Mouse (Mus musculus) lung, embryonic 15.5 days (tissue): Measurements from ENCODE around the gene Crtc1. TPM values are rescaled to one million over a fixed set of nuclear protein-coding genes. Genes with fewer than 3 reads are reported as not detected.

Experiments
- ATAC-seq: fragments of 200-750 bp; cut with Nextera tagmentation; 2 replicates; pipeline ENCODE4 v1.8.0; 2017; ENCODE audit warnings: moderate number of reproducible peaks, borderline replicate concordance; ENCODE audit not compliant: low FRiP score, low TSS enrichment; ENCODE audit errors: extremely low read depth
- H3K27ac ChIP-seq: fragments of 300-500 bp; sonication (generic); 2 replicates; pipeline ENCODE4 v1.5.1; 2015; ENCODE audit warnings: moderate library complexity, mild to moderate bottlenecking, inconsistent platforms
- H3K27me3 ChIP-seq: fragments of 300-500 bp; sonication (generic); 2 replicates; pipeline ENCODE4 v1.6.1; 2015; ENCODE audit warnings: inconsistent platforms
- H3K36me3 ChIP-seq: fragments of 300-500 bp; sonication (generic); 2 replicates; pipeline ENCODE4 v1.6.1; 2015; ENCODE audit warnings: inconsistent platforms
- H3K4me1 ChIP-seq: fragments of 300-500 bp; sonication (generic); 2 replicates; pipeline ENCODE4 v1.6.1; 2015; ENCODE audit warnings: inconsistent platforms
- H3K4me2 ChIP-seq: fragments of 300-500 bp; sonication (generic); 2 replicates; pipeline ENCODE4 v1.6.1; 2015; ENCODE audit warnings: inconsistent platforms, mild to moderate bottlenecking, moderate library complexity
- H3K4me3 ChIP-seq: fragments of 300-500 bp; sonication (generic); 2 replicates; pipeline ENCODE4 v1.5.1; 2015; ENCODE audit warnings: mild to moderate bottlenecking, inconsistent platforms
- H3K9ac ChIP-seq: fragments of 300-500 bp; sonication (generic); 2 replicates; pipeline ENCODE4 v1.6.1; 2015; ENCODE audit warnings: inconsistent platforms
- H3K9me3 ChIP-seq: fragments of 300-500 bp; sonication (generic); 2 replicates; pipeline ENCODE4 v1.6.1; 2016; ENCODE audit warnings: inconsistent platforms
- WGBS: fragments of 180-500 bp; shearing (Covaris S2); methylation state at CpG from one replicate; pipeline ENCODE4 v1.1.7; 2015; 5-methylcytosine and 5-hydroxymethylcytosine counted together
- polyA plus RNA-seq: library from polyadenylated mRNA; unstranded; fragments of >200 nt; fragmentation: Nextera tagmentation; extraction: Ambion mirVana; gene quantifications from 2 replicates; pipeline ENCODE4 v1.2.1, GENCODE M21; 2015

Crtc1 gene
- polyA plus RNA-seq, 1 experiment from 2014 or later: 17.6 TPM

- peaks cover 16% of the 10 kb centered on the region for H3K4me1 ChIP-seq
- H3K9me3 ChIP-seq: no peaks in the 10 kb centered on the region
- ATAC-seq: no peak
- H3K27me3 ChIP-seq: no peaks in the 10 kb centered on the region
- H3K27ac ChIP-seq: 0 out of 2 replicates have a peak overlapping the region, but pooled peaks have one; percentile 59
- H3K9ac ChIP-seq: no peak overlapping the region
- H3K4me2 ChIP-seq: peak overlapping the region; percentile 84
- H3K36me3 ChIP-seq: no peaks in the 10 kb centered on the region
- WGBS: 45% methylated on average over 3 of the region's 3 CpGs
- peak overlapping the region; percentile 68 for H3K4me3 ChIP-seq
These were observed 867 bp upstream of the Crtc1 start for GRCm38 (mm10) chr8:70440246-70440645.

GRCm38 (mm10) chr8:70439848-70440179, 435 bp upstream of the Crtc1 start:
- H3K9me3 ChIP-seq: no peaks in the 10 kb centered on the region
- 2% methylated on average over 7 of the region's 7 CpGs for WGBS
- H3K9ac ChIP-seq: peak overlapping the region; percentile 43
- H3K4me1 ChIP-seq: peaks cover 16% of the 10 kb centered on the region
- peak overlapping the region; percentile 68 for H3K4me3 ChIP-seq
- peak overlapping the region; percentile 59 for H3K27ac ChIP-seq
- peak overlapping the region; percentile 84 for H3K4me2 ChIP-seq
- H3K27me3 ChIP-seq: no peaks in the 10 kb centered on the region
- no peaks in the 10 kb centered on the region for H3K36me3 ChIP-seq
- no peak for ATAC-seq

- peak overlapping the region; percentile 94 for H3K4me2 ChIP-seq
- peak overlapping the region; percentile 68 for H3K4me3 ChIP-seq
- H3K9me3 ChIP-seq: no peaks in the 10 kb centered on the region
- 71% methylated on average over 2 of the region's 2 CpGs for WGBS
- no peaks in the 10 kb centered on the region for H3K27me3 ChIP-seq
- H3K4me1 ChIP-seq: peaks cover 16% of the 10 kb centered on the region
- no peaks in the 10 kb centered on the region for H3K36me3 ChIP-seq
- no peak overlapping the region; the same call in 1 of the 2 replicates for H3K9ac ChIP-seq
- ATAC-seq: no peak
- H3K27ac ChIP-seq: no peak overlapping the region
These were observed 956 bp downstream of the Crtc1 start for GRCm38 (mm10) chr8:70438423-70438822.

DNA sequence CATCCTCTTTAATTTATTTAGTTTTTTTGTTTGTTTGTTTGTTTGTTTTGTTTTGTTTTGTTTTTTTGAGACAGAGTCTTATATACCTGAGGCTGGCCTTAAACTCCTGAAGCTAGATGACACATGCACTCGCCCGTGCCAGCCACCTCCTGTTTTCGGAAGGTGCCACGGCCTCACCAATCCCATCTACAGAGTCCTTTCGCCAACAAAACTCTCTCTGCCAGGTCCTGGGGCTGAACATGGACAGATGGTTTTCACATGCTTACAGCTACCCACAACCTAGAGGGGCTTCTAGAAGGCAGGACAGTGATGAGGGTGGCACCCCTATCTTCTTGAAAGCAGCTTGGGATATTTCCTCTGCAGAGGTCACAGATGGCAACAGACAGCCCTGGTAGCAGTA, 4.2 kb downstream of the Crtc1 start:
- peaks cover 14% of the 10 kb centered on the region for H3K4me1 ChIP-seq
- H3K4me2 ChIP-seq: no peak overlapping the region
- H3K9ac ChIP-seq: no peak overlapping the region
- no peak overlapping the region for H3K27ac ChIP-seq
- ATAC-seq: no peak
- no peaks in the 10 kb centered on the region for H3K36me3 ChIP-seq
- 89% methylated on average over 5 of the region's 5 CpGs for WGBS
- no peak overlapping the region for H3K4me3 ChIP-seq
- no peaks in the 10 kb centered on the region for H3K27me3 ChIP-seq
- H3K9me3 ChIP-seq: no peaks in the 10 kb centered on the region

DNA sequence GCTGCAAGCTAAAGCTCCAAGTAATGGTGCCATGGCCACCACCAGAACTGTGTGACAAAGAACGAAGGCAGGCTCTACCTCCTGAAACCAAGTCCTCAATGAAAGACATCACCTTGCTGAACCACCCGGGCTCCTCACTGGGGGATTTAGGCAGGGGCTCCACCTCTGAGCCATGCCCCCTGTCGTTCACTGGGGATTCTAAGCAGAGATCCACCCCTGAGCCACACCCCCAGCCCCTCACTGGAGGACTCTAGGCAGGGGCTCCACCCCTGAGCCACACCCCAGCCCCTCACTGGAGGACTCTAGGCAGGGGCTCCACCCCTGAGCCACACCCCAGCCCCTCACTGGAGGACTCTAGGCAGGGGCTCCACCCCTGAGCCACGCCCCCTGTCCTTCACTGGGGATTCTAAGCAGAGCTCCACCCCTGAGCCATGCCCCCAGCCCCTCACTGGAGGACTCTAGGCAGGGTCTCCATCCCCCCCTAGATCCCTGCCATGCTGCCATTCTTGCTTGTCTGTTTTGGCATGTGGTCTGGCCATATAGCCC, 6.3 kb downstream of the Crtc1 start:
- Histone ChIP-seq H3K4me3 (no peak overlapping the region), H3K36me3 (no peaks in the 10 kb centered on the region), H3K9ac (no peak overlapping the region), H3K4me2 (no peak overlapping the region), H3K4me1 (no peaks in the 10 kb centered on the region; the same call in 1 of the 2 replicates), H3K9me3 (no peaks in the 10 kb centered on the region), H3K27me3 (no peaks in the 10 kb centered on the region), H3K27ac (no peak overlapping the region)
- WGBS: 48% methylated on average over 4 of the region's 4 CpGs
- ATAC-seq: no peak

DNA sequence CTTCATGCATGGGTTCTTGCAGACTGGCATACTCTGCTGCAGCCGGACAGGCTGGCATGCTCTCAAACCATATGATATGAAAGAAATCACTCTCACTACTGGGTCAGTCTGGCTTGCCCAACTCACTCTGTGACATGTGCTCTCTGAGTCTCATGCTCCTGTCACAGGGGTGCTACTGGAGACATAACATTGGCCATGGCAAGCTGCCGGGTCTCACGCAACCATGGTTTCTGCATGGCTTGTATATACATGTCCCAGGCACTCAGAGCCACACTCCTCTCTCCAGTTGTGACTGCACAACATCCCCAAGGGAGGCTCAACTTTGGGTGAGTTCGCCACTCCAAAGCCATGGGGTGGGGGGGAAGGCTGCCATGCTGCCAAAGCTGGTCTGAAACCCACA, 8.2 kb downstream of the Crtc1 start:
- H3K27me3 ChIP-seq: no peaks in the 10 kb centered on the region
- no peak overlapping the region for H3K9ac ChIP-seq
- no peaks in the 10 kb centered on the region for H3K36me3 ChIP-seq
- 0 out of 2 replicates have a peak, but pooled peaks cover 5% of the 10 kb centered on the region for H3K4me1 ChIP-seq
- no peaks in the 10 kb centered on the region for H3K9me3 ChIP-seq
- WGBS: 88% methylated on average over 4 of the region's 4 CpGs
- H3K4me3 ChIP-seq: no peak overlapping the region
- ATAC-seq: no peak
- H3K27ac ChIP-seq: no peak overlapping the region
- H3K4me2 ChIP-seq: no peak overlapping the region

GRCm38 (mm10) chr8:70426300-70426907, 13.0 kb downstream of the Crtc1 start:
- Histone ChIP-seq H3K4me2 (no peak overlapping the region), H3K27ac (no peak overlapping the region), H3K36me3 (no peaks in the 10 kb centered on the region), H3K27me3 (no peaks in the 10 kb centered on the region), H3K4me3 (no peak overlapping the region), H3K9me3 (no peaks in the 10 kb centered on the region), H3K4me1 (0 out of 2 replicates have a peak, but pooled peaks cover 8% of the 10 kb centered on the region), H3K9ac (no peak overlapping the region)
- ATAC-seq: no peak
- 70% methylated on average over 2 of the region's 2 CpGs for WGBS

DNA sequence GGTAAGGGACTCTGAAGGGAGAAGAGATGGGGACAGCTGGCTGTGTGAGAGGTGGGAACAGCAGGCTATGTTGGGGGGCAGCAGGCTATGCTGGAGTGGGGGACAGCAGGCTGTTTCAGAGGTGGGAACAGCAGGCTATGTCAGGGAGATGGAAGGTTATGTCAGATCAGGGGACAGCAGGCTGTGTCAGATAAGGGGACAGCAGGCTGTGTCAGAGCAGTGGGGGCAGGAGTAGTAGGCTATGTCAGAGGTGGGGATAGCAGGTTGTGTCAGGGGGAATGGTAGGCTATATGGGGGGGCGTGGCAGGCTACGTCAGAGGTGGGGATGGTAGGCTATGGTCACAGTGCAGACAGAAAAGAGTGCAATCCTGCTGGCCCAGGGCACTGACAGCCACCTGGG, 16.7 kb downstream of the Crtc1 start:
- H3K9me3 ChIP-seq: no peaks in the 10 kb centered on the region
- H3K27ac ChIP-seq: no peak overlapping the region
- H3K27me3 ChIP-seq: no peaks in the 10 kb centered on the region
- H3K4me2 ChIP-seq: no peak overlapping the region
- H3K4me1 ChIP-seq: peaks cover 30% of the 10 kb centered on the region
- H3K36me3 ChIP-seq: no peaks in the 10 kb centered on the region
- H3K9ac ChIP-seq: no peak overlapping the region
- no peak overlapping the region for H3K4me3 ChIP-seq
- 84% methylated on average over 2 of the region's 2 CpGs for WGBS
- no peak for ATAC-seq

DNA sequence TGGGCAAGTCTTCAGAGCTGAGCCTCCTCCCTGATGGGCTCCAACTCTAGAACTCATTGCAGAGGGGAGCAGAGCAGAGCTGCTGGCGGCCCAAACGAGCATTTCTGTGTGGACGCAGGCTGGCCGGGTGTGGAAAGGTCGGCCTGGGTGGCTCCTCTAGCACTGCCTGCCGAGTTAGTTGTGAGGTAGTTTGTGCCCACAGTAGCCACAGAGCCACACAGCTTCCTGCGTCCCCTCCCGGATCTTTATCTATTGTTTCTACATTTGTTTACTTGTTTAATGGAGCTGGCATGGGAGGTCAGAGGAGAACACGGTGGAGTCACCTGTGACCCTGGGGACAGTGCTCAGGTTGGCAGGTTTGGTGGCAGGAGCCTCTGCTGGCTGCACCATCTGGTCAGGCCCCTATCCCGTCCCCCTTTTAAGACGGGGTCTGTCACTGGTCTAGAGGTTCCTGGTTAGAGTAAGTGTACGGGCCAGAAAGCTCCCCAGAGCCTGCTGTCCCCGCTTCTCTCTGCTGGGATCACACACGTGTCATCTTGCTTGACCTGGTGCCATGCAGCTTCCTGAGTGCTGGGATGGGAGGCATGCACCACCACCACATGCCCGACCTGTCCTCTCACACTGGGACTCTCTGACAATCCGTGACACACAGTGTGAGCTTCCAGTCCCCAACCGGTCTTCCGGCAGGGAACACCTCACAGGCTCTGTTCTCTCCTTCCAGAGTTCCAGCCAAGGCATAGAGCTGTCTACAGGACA, 17.9 kb downstream of the Crtc1 start:
- Histone ChIP-seq H3K27ac (no peak overlapping the region), H3K9ac (no peak overlapping the region), H3K9me3 (no peaks in the 10 kb centered on the region), H3K36me3 (no peaks in the 10 kb centered on the region), H3K4me1 (peaks cover 37% of the 10 kb centered on the region), H3K27me3 (no peaks in the 10 kb centered on the region), H3K4me2 (no peak overlapping the region), H3K4me3 (no peak overlapping the region)
- ATAC-seq: no peak
- WGBS: 64% methylated on average over 18 of the region's 18 CpGs

- Histone ChIP-seq H3K27me3 (no peaks in the 10 kb centered on the region), H3K4me2 (no peak overlapping the region), H3K9me3 (no peaks in the 10 kb centered on the region), H3K36me3 (no peaks in the 10 kb centered on the region), H3K9ac (no peak overlapping the region), H3K4me3 (no peak overlapping the region), H3K27ac (no peak overlapping the region), H3K4me1 (peaks cover 41% of the 10 kb centered on the region)
- ATAC-seq: no peak
- WGBS: 72% methylated on average over 11 of the region's 11 CpGs
These were observed 19.3 kb downstream of the Crtc1 start for GRCm38 (mm10) chr8:70419879-70420643.

DNA sequence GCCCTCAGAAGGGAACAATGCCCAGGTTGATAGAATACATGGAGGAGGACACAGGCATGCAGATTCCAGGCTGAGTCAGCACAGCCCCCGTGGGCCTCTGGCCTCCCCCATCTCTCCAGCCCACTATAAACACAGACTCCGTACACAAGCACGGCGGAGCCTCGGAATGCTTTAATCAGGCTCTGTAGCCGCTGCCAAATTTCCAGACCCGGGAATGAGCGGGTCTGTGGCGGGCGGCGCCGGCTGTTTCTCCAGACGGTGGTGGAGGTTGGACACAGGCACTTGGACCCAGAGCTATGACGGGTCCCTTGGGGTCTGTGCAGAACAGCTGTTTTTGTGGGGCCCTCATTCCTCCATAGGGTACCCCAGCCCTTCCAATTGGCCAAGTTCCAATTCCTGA, 20.4 kb downstream of the Crtc1 start:
- Histone ChIP-seq H3K9ac (no peak overlapping the region), H3K4me2 (0 out of 2 replicates have a peak overlapping the region, but pooled peaks have one; percentile 1), H3K27ac (peak overlapping the region; percentile 39; the same call in 1 of the 2 replicates), H3K36me3 (no peaks in the 10 kb centered on the region), H3K4me3 (no peak overlapping the region), H3K27me3 (no peaks in the 10 kb centered on the region), H3K4me1 (peaks cover 41% of the 10 kb centered on the region), H3K9me3 (no peaks in the 10 kb centered on the region)
- WGBS: 16% methylated on average over 14 of the region's 14 CpGs
- peak; percentile 66 for ATAC-seq
